In genomic region chr17:43982505-43982904, GRCm38 (mm10) we compare ENCODE assay signal across 20 mouse cellular contexts.
DNase-seq lines count a peak whose midpoint lies in the region; ATAC-seq and TF ChIP-seq lines count a peak whose summit lies in the region.
"Had no signal": no experiment of that assay in that cellular context is flagged by ENCODE, and none has a peak within 500 bp of the region (broad histone marks: within the 10 kb centered on the region; RNA-seq: fewer than 3 reads in every experiment).

No protein-coding gene starts in this region.

- H3K36me3 ChIP-seq in midbrain, postnatal 0 days (ENCODE audit: insufficient read depth, low read length): no peaks in the 10 kb centered on the region
- H3K36me3 ChIP-seq: embryonic facial prominence, embryonic 12.5 days; forebrain, embryonic 15.5 days; heart, embryonic 13.5 days; hindbrain, embryonic 13.5 days had no signal

- no peak overlapping the region for H3K9ac ChIP-seq in midbrain, postnatal 0 days (replicated peaks; ENCODE audit: low read length, poor library complexity, severe bottlenecking)
- H3K9ac ChIP-seq: embryonic facial prominence, embryonic 12.5 days; forebrain, embryonic 15.5 days; heart, embryonic 13.5 days; hindbrain, embryonic 13.5 days had no signal

- H3K27me3 ChIP-seq in midbrain, postnatal 0 days (ENCODE audit: insufficient read depth, low read length): no peaks in the 10 kb centered on the region
- H3K27me3 ChIP-seq: embryonic facial prominence, embryonic 12.5 days; forebrain, embryonic 15.5 days; heart, embryonic 13.5 days; hindbrain, embryonic 13.5 days had no signal

- TF ChIP-seq CTCF in midbrain, postnatal 0 days (IDR thresholded peaks at IDR 0.05): no peak

- WGBS in midbrain, postnatal 0 days: 83% methylated on average over 1 of the region's 1 CpGs

- no peaks in the 10 kb centered on the region for H3K4me1 ChIP-seq in midbrain, postnatal 0 days (ENCODE audit: insufficient read depth, low read length)
- H3K4me1 ChIP-seq: embryonic facial prominence, embryonic 12.5 days; forebrain, embryonic 15.5 days had no signal

- intact Hi-C loops in heart, postnatal 14 days (cut with DNase I): no loop called here

- H3K9me3 ChIP-seq in midbrain, postnatal 0 days (ENCODE audit: low read length): no peaks in the 10 kb centered on the region
- H3K9me3 ChIP-seq: embryonic facial prominence, embryonic 12.5 days; forebrain, embryonic 15.5 days; heart, embryonic 13.5 days; hindbrain, embryonic 13.5 days had no signal

- no peak overlapping the region for H3K27ac ChIP-seq in midbrain, postnatal 0 days (ENCODE audit: low read depth, low read length)
- H3K27ac ChIP-seq: embryonic facial prominence, embryonic 12.5 days; forebrain, embryonic 15.5 days; heart, embryonic 13.5 days; hindbrain, embryonic 13.5 days; hindbrain, postnatal 0 days had no signal

- no peak overlapping the region for H3K4me2 ChIP-seq in midbrain, postnatal 0 days (ENCODE audit: low read depth, low read length, poor library complexity, severe bottlenecking)
- H3K4me2 ChIP-seq: embryonic facial prominence, embryonic 12.5 days; forebrain, embryonic 15.5 days; heart, embryonic 13.5 days; hindbrain, embryonic 13.5 days had no signal

- peak; percentile 77 for ATAC-seq in common myeloid progenitor, adult 5-6 weeks (replicated peaks; ENCODE audit: low read depth, poor library complexity, severe bottlenecking)
- peak; percentile 49; the same call in 1 of the 2 replicates for ATAC-seq in megakaryocyte, adult 5-6 weeks (ENCODE audit: poor library complexity, severe bottlenecking)
- no peak for ATAC-seq in midbrain, postnatal 0 days (ENCODE audit: low FRiP score)
- ATAC-seq: forebrain, embryonic 15.5 days; hindbrain, postnatal 0 days; intestine, postnatal 0 days had no signal

- DNase-seq in heart, adult 11 months: peak; percentile 15
- DNase-seq in heart, postnatal 14 days: no peak
- peak; percentile 15 for DNase-seq in ES-CJ7 (ENCODE audit: low read depth, low spot score)
- DNase-seq in midbrain, postnatal 0 days (ENCODE audit: low spot score): no peak
- DNase-seq in ovary, postnatal 10 days (ENCODE audit: low spot score): no peak
- no peak for DNase-seq in embryo, embryonic 10.5 days (ENCODE audit: low spot score)
- DNase-seq: adrenal gland, adult 8-10 months; adrenal gland, postnatal 36 days; cerebellum, adult 2 months; cerebellum, postnatal 10 days; gastrocnemius, postnatal 14 days; heart, postnatal 4 days had no signal

- H3K4me3 ChIP-seq in midbrain, postnatal 0 days (ENCODE audit: low read depth, low read length): no peak overlapping the region
- H3K4me3 ChIP-seq: embryonic facial prominence, embryonic 12.5 days; forebrain, embryonic 15.5 days; heart, embryonic 13.5 days; hindbrain, embryonic 13.5 days had no signal

Comparison
In these comparisons a context has a peak if more than half of its experiments do, and no peak if none do; other contexts are left out.
1. DNase-seq: peak in heart, adult 11 months (single experiment) and ES-CJ7 (single experiment); none in heart, postnatal 14 days (0 of 2), midbrain, postnatal 0 days (single experiment), ovary, postnatal 10 days (single experiment) and embryo, embryonic 10.5 days (single experiment).